ENCODE assay signal across 13 mouse cellular contexts in genomic region chr16:72383566-72383965, GRCm38 (mm10).
"Had no signal": no experiment of that assay in that cellular context is flagged by ENCODE, and none has a peak within 500 bp of the region (broad histone marks: within the 10 kb centered on the region; RNA-seq: fewer than 3 reads in every experiment).

No protein-coding gene starts in this region.

- H3K4me3 ChIP-seq: layer of hippocampus, adult 2 months; limb, embryonic 13.5 days; midbrain, embryonic 12.5 days; neural tube, embryonic 13.5 days had no signal

- H3K27ac ChIP-seq: layer of hippocampus, adult 2 months; limb, embryonic 13.5 days; liver, embryonic 14.5 days; midbrain, embryonic 12.5 days; neural tube, embryonic 13.5 days had no signal

- H3K4me1 ChIP-seq: limb, embryonic 13.5 days; midbrain, embryonic 12.5 days; neural tube, embryonic 13.5 days had no signal

- H3K36me3 ChIP-seq: limb, embryonic 13.5 days; midbrain, embryonic 12.5 days; neural tube, embryonic 13.5 days had no signal

- H3K9ac ChIP-seq: limb, embryonic 13.5 days; liver, embryonic 14.5 days; midbrain, embryonic 12.5 days; neural tube, embryonic 13.5 days had no signal

- DNase-seq: kidney, adult 9 months; kidney, postnatal 10 days; kidney, postnatal 4 days; lung, adult 18-20 months; right cerebral cortex, postnatal 14 days; thymus, adult 2 months; thymus, postnatal 36 days had no signal

- H3K9me3 ChIP-seq: limb, embryonic 13.5 days; midbrain, embryonic 12.5 days; neural tube, embryonic 13.5 days had no signal

- ATAC-seq: midbrain, embryonic 16.5 days had no signal

- H3K4me2 ChIP-seq: limb, embryonic 13.5 days; midbrain, embryonic 12.5 days; neural tube, embryonic 13.5 days had no signal

- H3K27me3 ChIP-seq: limb, embryonic 13.5 days; midbrain, embryonic 12.5 days; neural tube, embryonic 13.5 days had no signal
